Mouse (Mus musculus): ENCODE results near the gene Numbl. TPM values are rescaled to one million over a fixed set of nuclear protein-coding genes. Genes with fewer than 3 reads are reported as not detected.
"Not testable (repeated sequence)": the region's sequence is repeated elsewhere in the genome, so short reads cannot be mapped to it uniquely, and the experiment has no call there.

The Numbl gene
- polyA plus RNA-seq, 1 experiment, result 28.8 TPM

DNA sequence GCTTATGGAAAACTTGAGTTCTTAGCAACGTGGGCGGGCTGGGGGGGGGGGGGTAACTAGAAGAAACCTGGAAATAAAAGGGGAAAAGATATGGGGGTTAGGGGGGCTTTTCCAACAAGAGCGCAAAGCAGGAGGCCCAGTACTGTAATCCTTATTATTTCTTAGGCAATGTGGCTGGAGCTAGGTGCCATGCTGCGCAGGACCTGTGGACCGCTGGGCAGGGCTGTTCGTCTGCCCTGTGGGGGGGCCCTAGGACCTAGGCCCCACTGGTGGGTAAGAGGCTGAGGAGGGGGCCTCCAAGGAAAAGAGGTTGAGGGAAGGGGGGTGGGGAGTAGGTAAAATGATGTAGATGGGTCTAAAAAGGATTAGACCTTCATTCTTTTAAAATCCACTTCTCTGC is 24.9 kb upstream of the Numbl start:
- H3K4me2 ChIP-seq (ENCODE audit: low read depth), result peak overlapping the region; percentile 87
- H3K36me3 ChIP-seq (ENCODE audit: control insufficient read depth, insufficient read depth), result no peaks in the 10 kb centered on the region
- peak overlapping the region; percentile 51 for H3K4me3 ChIP-seq
- no peak overlapping the region for H3ac ChIP-seq (ENCODE audit: control insufficient read depth, insufficient read length)
- no peaks in the 10 kb centered on the region for H3K27me3 ChIP-seq (ENCODE audit: control insufficient read depth, insufficient read depth, insufficient read length)
- H3K79me2 ChIP-seq (ENCODE audit: control insufficient read depth, insufficient read depth), result no peaks in the 10 kb centered on the region
- TF ChIP-seq E2F4 (IDR thresholded peaks at IDR 0.05; ENCODE audit: insufficient read depth) (no peak), TCF3 (IDR thresholded peaks at IDR 0.05; ENCODE audit: insufficient read length, low read depth) (no peak), USF1 (IDR thresholded peaks at IDR 0.05; ENCODE audit: low read depth) (no peak), POLR2AphosphoS2 (IDR thresholded peaks at IDR 0.05; ENCODE audit: insufficient read length, low read depth) (no peak), MYOG (IDR thresholded peaks at IDR 0.05; ENCODE audit: control insufficient read depth in 1 of 3, insufficient read depth in 1 of 3, insufficient read length in 2 of 3, low read depth in 2 of 3) (no peak), REST (IDR thresholded peaks at IDR 0.05; ENCODE audit: insufficient read depth, insufficient read length) (no peak), CEBPB (IDR thresholded peaks at IDR 0.05; ENCODE audit: insufficient read depth, poor library complexity, severe bottlenecking) (no peak), POLR2A (IDR thresholded peaks at IDR 0.05; ENCODE audit: insufficient read length, low read depth) (no peak), MAX (IDR thresholded peaks at IDR 0.05; ENCODE audit: low read depth) (no peak)

DNA sequence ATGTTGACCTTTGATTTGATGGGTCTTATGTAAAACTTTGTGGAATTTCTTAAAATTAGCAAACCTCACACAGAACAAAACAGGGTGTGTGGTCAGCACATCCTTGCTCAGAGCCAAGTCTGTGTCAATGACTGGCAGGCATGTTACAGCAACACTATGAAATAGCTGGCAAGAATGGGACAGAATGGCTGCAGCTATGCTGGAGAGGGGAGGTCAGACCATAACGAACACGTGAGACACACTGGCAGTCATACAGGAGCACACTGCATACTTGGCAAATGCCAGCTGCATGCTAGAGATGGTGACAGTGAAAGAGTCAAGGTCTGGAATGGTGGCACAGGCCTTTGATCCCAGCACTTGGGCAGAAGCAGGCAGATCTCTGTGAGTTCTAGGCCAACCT is 22.5 kb upstream of the Numbl start:
- Histone ChIP-seq H3K27me3 (ENCODE audit: control insufficient read depth, insufficient read depth, insufficient read length) (no peaks in the 10 kb centered on the region), H3ac (ENCODE audit: control insufficient read depth, insufficient read length) (no peak overlapping the region), H3K36me3 (ENCODE audit: control insufficient read depth, insufficient read depth) (no peaks in the 10 kb centered on the region), H3K4me3 (no peak overlapping the region), H3K79me2 (ENCODE audit: control insufficient read depth, insufficient read depth) (no peaks in the 10 kb centered on the region), H3K4me2 (ENCODE audit: low read depth) (no peak overlapping the region)
- no peak for TF ChIP-seq REST (IDR thresholded peaks at IDR 0.05; ENCODE audit: insufficient read depth, insufficient read length)
- TF ChIP-seq TCF12 (IDR thresholded peaks at IDR 0.05; ENCODE audit: insufficient read depth, poor library complexity, severe bottlenecking), result no peak
- TF ChIP-seq E2F4 (IDR thresholded peaks at IDR 0.05; ENCODE audit: insufficient read depth), result no peak
- no peak for TF ChIP-seq MAX (IDR thresholded peaks at IDR 0.05; ENCODE audit: low read depth)
- TF ChIP-seq CEBPB (IDR thresholded peaks at IDR 0.05; ENCODE audit: insufficient read depth, poor library complexity, severe bottlenecking), result no peak
- no peak for TF ChIP-seq TCF3 (IDR thresholded peaks at IDR 0.05; ENCODE audit: insufficient read length, low read depth)

DNA sequence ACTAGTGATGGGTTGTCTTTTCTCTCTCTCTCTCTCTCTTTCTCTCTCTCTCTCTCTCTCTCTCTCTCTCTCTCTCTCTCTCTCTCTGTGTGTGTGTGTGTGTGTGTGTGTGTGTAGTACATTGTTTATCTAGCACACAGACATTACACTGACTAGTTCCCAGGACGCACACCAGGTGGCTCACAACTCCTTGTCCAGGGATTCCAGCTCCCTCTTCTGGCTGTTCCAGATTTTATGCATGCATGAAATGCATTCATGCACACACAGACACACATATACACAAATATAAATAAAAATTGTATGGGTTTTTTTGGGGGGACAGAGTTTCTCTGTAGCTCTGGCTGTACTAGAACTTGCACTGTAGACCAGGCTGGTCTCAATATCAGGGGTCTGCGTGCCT is 20.7 kb upstream of the Numbl start:
- Histone ChIP-seq H3K27me3 (ENCODE audit: control insufficient read depth, insufficient read depth, insufficient read length) (no peaks in the 10 kb centered on the region), H3K4me2 (ENCODE audit: low read depth) (no peak overlapping the region), H3K36me3 (ENCODE audit: control insufficient read depth, insufficient read depth) (no peaks in the 10 kb centered on the region), H3ac (ENCODE audit: control insufficient read depth, insufficient read length) (no peak overlapping the region), H3K4me3 (no peak overlapping the region), H3K79me2 (ENCODE audit: control insufficient read depth, insufficient read depth) (no peaks in the 10 kb centered on the region)
- TF ChIP-seq TCF3 (IDR thresholded peaks at IDR 0.05; ENCODE audit: insufficient read length, low read depth) (no peak), MAX (IDR thresholded peaks at IDR 0.05; ENCODE audit: low read depth) (no peak), CEBPB (IDR thresholded peaks at IDR 0.05; ENCODE audit: insufficient read depth, poor library complexity, severe bottlenecking) (no peak), TCF12 (IDR thresholded peaks at IDR 0.05; ENCODE audit: insufficient read depth, poor library complexity, severe bottlenecking) (no peak), E2F4 (IDR thresholded peaks at IDR 0.05; ENCODE audit: insufficient read depth) (no peak), MYOG (IDR thresholded peaks at IDR 0.05; ENCODE audit: control insufficient read depth in 1 of 3, insufficient read depth in 1 of 3, insufficient read length in 2 of 3, low read depth in 2 of 3) (no peak), POLR2A (IDR thresholded peaks at IDR 0.05; ENCODE audit: insufficient read length, low read depth) (no peak), MYOD1 (IDR thresholded peaks at IDR 0.05; ENCODE audit: control insufficient read depth in 1 of 3, insufficient read length in 2 of 3, low read depth in 2 of 3) (no peak), REST (IDR thresholded peaks at IDR 0.05; ENCODE audit: insufficient read depth, insufficient read length) (no peak), USF1 (IDR thresholded peaks at IDR 0.05; ENCODE audit: low read depth) (no peak), SRF (IDR thresholded peaks at IDR 0.05; ENCODE audit: control insufficient read depth, insufficient read length, low read depth) (no peak), POLR2AphosphoS2 (IDR thresholded peaks at IDR 0.05; ENCODE audit: insufficient read length, low read depth) (no peak)

DNA sequence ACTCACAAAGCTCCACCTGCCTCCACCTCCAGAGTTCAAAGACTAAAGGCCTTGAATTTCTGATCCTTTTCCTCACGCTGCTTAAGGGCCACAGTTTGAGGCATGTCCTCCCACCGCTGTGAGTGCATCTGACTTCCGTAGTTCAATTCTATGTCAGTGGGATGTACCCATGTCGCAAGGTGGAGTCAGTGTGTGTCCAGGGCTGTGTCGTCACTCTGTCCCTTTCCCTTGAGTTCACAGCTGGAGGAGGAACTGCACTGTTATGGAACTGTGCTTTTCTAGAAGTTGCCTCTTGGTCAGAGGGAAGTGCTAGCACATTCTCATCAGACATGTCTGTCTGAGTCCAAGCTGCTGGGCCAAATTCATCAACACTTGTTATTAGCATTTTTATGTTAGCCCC is 19.7 kb upstream of the Numbl start:
- no peak overlapping the region for H3K4me2 ChIP-seq (ENCODE audit: low read depth)
- no peaks in the 10 kb centered on the region for H3K27me3 ChIP-seq (ENCODE audit: control insufficient read depth, insufficient read depth, insufficient read length)
- no peaks in the 10 kb centered on the region for H3K36me3 ChIP-seq (ENCODE audit: control insufficient read depth, insufficient read depth)
- H3K79me2 ChIP-seq (ENCODE audit: control insufficient read depth, insufficient read depth), result no peaks in the 10 kb centered on the region
- TF ChIP-seq CEBPB (IDR thresholded peaks at IDR 0.05; ENCODE audit: insufficient read depth, poor library complexity, severe bottlenecking), result no peak
- TF ChIP-seq POLR2AphosphoS2 (IDR thresholded peaks at IDR 0.05; ENCODE audit: insufficient read length, low read depth), result no peak
- no peak overlapping the region for H3K4me3 ChIP-seq
- no peak overlapping the region for H3ac ChIP-seq (ENCODE audit: control insufficient read depth, insufficient read length)

DNA sequence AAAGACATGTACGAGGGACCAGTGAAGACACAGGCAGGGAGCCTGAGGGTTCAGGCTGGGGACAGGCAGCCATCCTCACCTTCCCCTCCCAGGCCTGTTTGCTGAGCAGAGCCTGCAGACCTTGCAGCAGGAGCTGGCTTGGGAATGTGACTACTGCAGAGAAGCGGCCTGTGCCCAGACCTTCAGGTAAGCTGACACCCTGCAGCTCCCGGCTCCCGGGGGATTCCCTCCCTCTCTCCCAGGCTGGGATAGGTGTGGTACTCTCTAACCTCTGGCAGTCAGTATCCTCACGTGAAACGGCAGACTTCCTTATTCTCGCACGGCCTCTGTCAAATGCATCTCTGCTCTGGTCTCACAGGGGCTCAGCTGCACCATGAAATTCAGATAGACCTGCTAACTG is 15.0 kb upstream of the Numbl start:
- Histone ChIP-seq H3K36me3 (ENCODE audit: control insufficient read depth, insufficient read depth) (no peaks in the 10 kb centered on the region), H3ac (ENCODE audit: control insufficient read depth, insufficient read length) (no peak overlapping the region), H3K4me2 (ENCODE audit: low read depth) (no peak overlapping the region), H3K27me3 (ENCODE audit: control insufficient read depth, insufficient read depth, insufficient read length) (no peaks in the 10 kb centered on the region), H3K4me3 (no peak overlapping the region), H3K79me2 (ENCODE audit: control insufficient read depth, insufficient read depth) (no peaks in the 10 kb centered on the region)
- TF ChIP-seq POLR2AphosphoS2 (IDR thresholded peaks at IDR 0.05; ENCODE audit: insufficient read length, low read depth) (no peak), E2F4 (IDR thresholded peaks at IDR 0.05; ENCODE audit: insufficient read depth) (no peak), REST (IDR thresholded peaks at IDR 0.05; ENCODE audit: insufficient read depth, insufficient read length) (no peak), MYOG (IDR thresholded peaks at IDR 0.05; ENCODE audit: control insufficient read depth in 1 of 3, insufficient read depth in 1 of 3, insufficient read length in 2 of 3, low read depth in 2 of 3) (no peak), CEBPB (IDR thresholded peaks at IDR 0.05; ENCODE audit: insufficient read depth, poor library complexity, severe bottlenecking) (no peak), POLR2A (IDR thresholded peaks at IDR 0.05; ENCODE audit: insufficient read length, low read depth) (no peak), TCF3 (IDR thresholded peaks at IDR 0.05; ENCODE audit: insufficient read length, low read depth) (no peak), SRF (IDR thresholded peaks at IDR 0.05; ENCODE audit: control insufficient read depth, insufficient read length, low read depth) (no peak)

DNA sequence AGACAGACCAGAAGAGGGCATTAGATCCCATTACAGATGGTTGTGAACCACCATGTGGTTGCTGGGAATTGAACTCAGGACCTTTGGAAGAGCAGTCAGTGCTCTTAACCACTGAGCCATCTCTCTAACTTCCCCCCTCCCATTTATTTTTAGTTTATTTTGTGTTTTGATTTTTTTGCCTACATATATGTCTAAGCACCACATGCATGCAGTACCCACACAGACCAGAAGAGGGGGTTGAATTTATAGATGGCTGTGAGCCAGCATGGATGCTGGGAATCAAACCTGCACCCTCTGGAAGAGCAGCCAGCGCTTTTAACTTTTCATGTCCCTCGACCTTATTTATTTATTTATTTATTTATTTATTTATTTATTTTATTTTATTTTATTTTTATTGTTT is 14.1 kb upstream of the Numbl start:
- not testable (repeated sequence) for H3K27me3 ChIP-seq (ENCODE audit: control insufficient read depth, insufficient read depth, insufficient read length); H3K36me3 ChIP-seq (ENCODE audit: control insufficient read depth, insufficient read depth)

More for the DNA sequence above, 14.1 kb upstream of the Numbl start:
- not testable (repeated sequence) for H3K79me2 ChIP-seq (ENCODE audit: control insufficient read depth, insufficient read depth); H3K4me2 ChIP-seq (ENCODE audit: low read depth); H3ac ChIP-seq (ENCODE audit: control insufficient read depth, insufficient read length); H3K4me3 ChIP-seq
